Mouse (Mus musculus): ENCODE measurements at regions not wholly inside any gene's neighbourhood (a gene's known extent, or its start where the extent isn't known, plus 50 kb on each side); places are given as distances from the start of the nearest gene placed in this dataset.
"Not testable (repeated sequence)": the region's sequence is repeated elsewhere in the genome, so short reads cannot be mapped to it uniquely, and the experiment has no call there.

DNA sequence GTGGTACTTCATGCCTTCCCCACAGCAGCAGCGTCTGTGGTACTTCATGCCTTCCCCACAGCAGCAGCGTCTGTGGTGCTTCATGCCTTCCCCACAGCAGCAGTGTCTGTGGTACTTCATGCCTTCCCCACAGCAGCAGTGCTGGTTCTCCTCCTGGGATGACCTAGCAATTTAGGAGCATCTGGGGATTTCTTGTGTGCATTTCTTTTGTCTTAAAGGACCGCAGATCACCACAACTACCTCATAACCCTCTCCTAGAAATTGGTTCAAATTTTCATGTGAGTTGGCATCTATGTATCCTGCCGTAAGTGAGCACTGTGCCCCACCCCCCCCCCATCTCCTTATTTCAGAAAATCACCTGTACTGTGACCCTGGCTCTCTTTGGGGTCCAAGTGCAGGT lies 297.0 kb downstream of the Eipr1 start:
- TF ChIP-seq CTCF, EP300 (IDR thresholded peaks at IDR 0.05; ENCODE audit: low read depth): not testable (repeated sequence)

All from heart, postnatal 0 days (tissue).